Mouse (Mus musculus): ENCODE results near the gene Cldn11.
"Not testable (repeated sequence)": the region's sequence is repeated elsewhere in the genome, so short reads cannot be mapped to it uniquely, and the experiment has no call there.

Gene Cldn11

GRCm38 (mm10) chr3:31149706-31150105 is at the start of gene Cldn11:
Gene Cldn11, plus strand, starts transcription at chr3:31149920.
- DNase-seq (ENCODE audit: low spot score), result no peak

GRCm38 (mm10) chr3:31100026-31100425 is 49.7 kb upstream of the Cldn11 start:
- DNase-seq (ENCODE audit: low spot score), result no peak

GRCm38 (mm10) chr3:31100802-31101201 is 48.9 kb upstream of the Cldn11 start:
- no peak for DNase-seq (ENCODE audit: low spot score)

GRCm38 (mm10) chr3:31104936-31105335 is 44.8 kb upstream of the Cldn11 start:
- no peak for DNase-seq (ENCODE audit: low spot score)

- no peak for DNase-seq (ENCODE audit: low spot score)
Observed at GRCm38 (mm10) chr3:31106597-31106996, 43.1 kb upstream of the Cldn11 start.

- no peak for DNase-seq (ENCODE audit: low spot score)
Observed at GRCm38 (mm10) chr3:31107674-31108073, 42.0 kb upstream of the Cldn11 start.

- DNase-seq (ENCODE audit: low spot score), result no peak
Observed at GRCm38 (mm10) chr3:31109108-31109507, 40.6 kb upstream of the Cldn11 start.

- no peak for DNase-seq (ENCODE audit: low spot score)
Observed at GRCm38 (mm10) chr3:31123098-31123497, 26.6 kb upstream of the Cldn11 start.

GRCm38 (mm10) chr3:31126303-31126702 is 23.4 kb upstream of the Cldn11 start:
- DNase-seq (ENCODE audit: low spot score), result no peak

GRCm38 (mm10) chr3:31126848-31127247 is 22.9 kb upstream of the Cldn11 start:
- no peak for DNase-seq (ENCODE audit: low spot score)

- DNase-seq (ENCODE audit: low spot score), result no peak
Observed at GRCm38 (mm10) chr3:31129766-31130165, 20.0 kb upstream of the Cldn11 start.

- no peak for DNase-seq (ENCODE audit: low spot score)
Observed at GRCm38 (mm10) chr3:31133664-31134063, 16.1 kb upstream of the Cldn11 start.

- peak; percentile 68 for DNase-seq (ENCODE audit: low spot score)
Observed at GRCm38 (mm10) chr3:31134246-31134645, 15.5 kb upstream of the Cldn11 start.

- DNase-seq (ENCODE audit: low spot score), result no peak
Observed at GRCm38 (mm10) chr3:31134696-31135095, 15.0 kb upstream of the Cldn11 start.

GRCm38 (mm10) chr3:31136591-31136990 is 13.1 kb upstream of the Cldn11 start:
- not testable (repeated sequence) for DNase-seq (ENCODE audit: low spot score)

GRCm38 (mm10) chr3:31138454-31139424 is 11.0 kb upstream of the Cldn11 start:
- peak; percentile 83 for DNase-seq (ENCODE audit: low spot score)

GRCm38 (mm10) chr3:31141621-31142020 is 8.1 kb upstream of the Cldn11 start:
- DNase-seq (ENCODE audit: low spot score), result no peak

GRCm38 (mm10) chr3:31145222-31145621 is 4.5 kb upstream of the Cldn11 start:
- not testable (repeated sequence) for DNase-seq (ENCODE audit: low spot score)

GRCm38 (mm10) chr3:31145641-31146290 is 4.0 kb upstream of the Cldn11 start:
- peak; percentile 74 for DNase-seq (ENCODE audit: low spot score)

GRCm38 (mm10) chr3:31148595-31148994 is 1.1 kb upstream of the Cldn11 start:
- no peak for DNase-seq (ENCODE audit: low spot score)

GRCm38 (mm10) chr3:31152108-31152507 is 2.4 kb downstream of the Cldn11 start:
- DNase-seq (ENCODE audit: low spot score), result no peak

GRCm38 (mm10) chr3:31156126-31156525 is 6.4 kb downstream of the Cldn11 start:
- no peak for DNase-seq (ENCODE audit: low spot score)

GRCm38 (mm10) chr3:31157776-31158175 is 8.1 kb downstream of the Cldn11 start:
- DNase-seq (ENCODE audit: low spot score), result no peak

Data from c-Kit-positive CD71-positive TER-119-positive erythroid progenitor cells, embryonic 14.5 days (primary cell).